8 mouse cellular contexts compared by ENCODE assay signal in genomic region chr2:166448161-166448560, GRCm38 (mm10).
DNase-seq lines count a peak whose midpoint lies in the region; ATAC-seq lines count a peak whose summit lies in the region.

No protein-coding gene starts in this region.

- H3K9ac ChIP-seq in heart, embryonic 13.5 days, result 0 out of 2 replicates have a peak overlapping the region, but pooled peaks have one; percentile 41

- H3K4me1 ChIP-seq in heart, embryonic 13.5 days, result peaks cover 57% of the 10 kb centered on the region

- peak overlapping the region; percentile 64 for H3K27ac ChIP-seq in heart, embryonic 13.5 days (replicated peaks)

- no peaks in the 10 kb centered on the region for H3K27me3 ChIP-seq in heart, embryonic 13.5 days (replicated peaks)

- no peak overlapping the region; the same call in 1 of the 2 replicates for H3K4me2 ChIP-seq in heart, embryonic 13.5 days

- no peak for ATAC-seq in heart, embryonic 13.5 days (ENCODE audit: extremely low read depth, insufficient number of reproducible peaks, low FRiP score, low TSS enrichment)

- WGBS in heart, embryonic 13.5 days, result 34% methylated on average over 11 of the region's 11 CpGs

- H3K36me3 ChIP-seq in heart, embryonic 13.5 days, result no peaks in the 10 kb centered on the region

- H3K9me3 ChIP-seq in heart, embryonic 13.5 days, result no peaks in the 10 kb centered on the region

- H3K4me3 ChIP-seq in heart, embryonic 13.5 days, result no peak overlapping the region

- DNase-seq in left cerebral cortex, postnatal 10 days (ENCODE audit: extremely low spot score in 1 of 2, low spot score in 2 of 2), result peak; percentile 46 to 52
- DNase-seq in left cerebral cortex, adult 8-10 months (ENCODE audit: low spot score in 2 of 2), result no peak
- DNase-seq in adipocyte (ENCODE audit: low spot score), result peak; percentile 91
- peak; percentile 62 to 76 for DNase-seq in cerebellum, postnatal 25 days
- DNase-seq in layer of hippocampus, postnatal 10 days (ENCODE audit: low spot score in 2 of 2), result peak; percentile 61 to 64
- DNase-seq in embryo, embryonic 10.5 days (ENCODE audit: low spot score), result no peak
- no peak for DNase-seq in spleen, postnatal 36 days (ENCODE audit: low spot score in 2 of 2)

- intact Hi-C loops in left cerebral cortex, postnatal 10 days (cut with DNase I), result no loop called here

Comparison
In these comparisons a context has a peak if more than half of its experiments do, and no peak if none do; other contexts are left out.
1. DNase-seq: peak in left cerebral cortex, postnatal 10 days (2 of 2), adipocyte (single experiment), cerebellum, postnatal 25 days (2 of 2) and layer of hippocampus, postnatal 10 days (2 of 2); none in left cerebral cortex, adult 8-10 months (0 of 2), embryo, embryonic 10.5 days (single experiment) and spleen, postnatal 36 days (0 of 2).